Mouse (Mus musculus) heart, embryonic 10.5 days (tissue): ENCODE measurements at regions not wholly inside any gene's neighbourhood (a gene's known extent, or its start where the extent isn't known, plus 50 kb on each side); places are given as distances from the start of the nearest gene placed in this dataset.

ENCODE experiments used
- DNase-seq: peaks from one replicate; pipeline ENCODE4 v3.0.0-alpha.2; 2017; ENCODE audit warnings: low spot score
- H3K27ac ChIP-seq: fragments of 300-500 bp; sonication (generic); 2 replicates; pipeline ENCODE4 v1.5.1; 2016; ENCODE audit warnings: mild to moderate bottlenecking
- H3K27me3 ChIP-seq: fragments of 300-500 bp; sonication (generic); 2 replicates; pipeline ENCODE4 v1.6.1; 2016; ENCODE audit warnings: mild to moderate bottlenecking; ENCODE audit not compliant: poor library complexity, insufficient read depth, severe bottlenecking
- H3K36me3 ChIP-seq: fragments of 300-500 bp; sonication (generic); 2 replicates; pipeline ENCODE4 v1.6.1; 2016; ENCODE audit warnings: mild to moderate bottlenecking, moderate library complexity
- H3K4me1 ChIP-seq: fragments of 300-500 bp; sonication (generic); 2 replicates; pipeline ENCODE4 v1.6.1; 2016; ENCODE audit warnings: mild to moderate bottlenecking
- H3K4me3 ChIP-seq: fragments of 300-500 bp; sonication (generic); 2 replicates; pipeline ENCODE4 v1.5.1; 2016; ENCODE audit warnings: mild to moderate bottlenecking, moderate library complexity
- H3K9me3 ChIP-seq: fragments of 300-500 bp; sonication (generic); 2 replicates; pipeline ENCODE4 v1.6.1; 2016; ENCODE audit warnings: mild to moderate bottlenecking, moderate library complexity
- WGBS: fragments of 180-500 bp; shearing (Covaris S2); methylation state at CpG from one replicate; pipeline ENCODE4 v1.1.7; 2016; 5-methylcytosine and 5-hydroxymethylcytosine counted together

- H3K27ac ChIP-seq, result no peak overlapping the region
- H3K4me3 ChIP-seq, result no peak overlapping the region
- no peak for DNase-seq
- H3K9me3 ChIP-seq, result no peaks in the 10 kb centered on the region
- no peaks in the 10 kb centered on the region for H3K4me1 ChIP-seq
- 42% methylated on average over 3 of the region's 3 CpGs for WGBS
- H3K27me3 ChIP-seq, result no peaks in the 10 kb centered on the region
- H3K36me3 ChIP-seq, result no peaks in the 10 kb centered on the region
Observed at GRCm38 (mm10) chr1:35465081-35465480, 603.1 kb upstream of the Hs6st1 start.

- Histone ChIP-seq H3K4me1 (no peaks in the 10 kb centered on the region), H3K27me3 (no peaks in the 10 kb centered on the region), H3K27ac (no peak overlapping the region), H3K9me3 (peaks cover 8% of the 10 kb centered on the region; the same call in 1 of the 2 replicates), H3K4me3 (no peak overlapping the region), H3K36me3 (no peaks in the 10 kb centered on the region)
- DNase-seq, result no peak
- WGBS, result 79% methylated on average over 4 of the region's 4 CpGs
Observed at GRCm38 (mm10) chr1:35469185-35469753, 598.9 kb upstream of the Hs6st1 start.

GRCm38 (mm10) chr1:35478262-35478661 is 589.9 kb upstream of the Hs6st1 start:
- H3K9me3 ChIP-seq, result peaks cover 8% of the 10 kb centered on the region; the same call in 1 of the 2 replicates
- no peaks in the 10 kb centered on the region for H3K4me1 ChIP-seq
- no peaks in the 10 kb centered on the region for H3K27me3 ChIP-seq
- H3K4me3 ChIP-seq, result no peak overlapping the region
- H3K36me3 ChIP-seq, result no peaks in the 10 kb centered on the region
- no peak overlapping the region for H3K27ac ChIP-seq
- WGBS, result 86% methylated on average over 1 of the region's 1 CpGs
- DNase-seq, result no peak

GRCm38 (mm10) chr1:35495963-35496362 is 572.2 kb upstream of the Hs6st1 start:
- DNase-seq, result no peak
- WGBS, result 71% methylated on average over 5 of the region's 5 CpGs
- no peaks in the 10 kb centered on the region for H3K4me1 ChIP-seq
- H3K9me3 ChIP-seq, result no peaks in the 10 kb centered on the region
- H3K36me3 ChIP-seq, result no peaks in the 10 kb centered on the region
- H3K4me3 ChIP-seq, result no peak overlapping the region
- H3K27me3 ChIP-seq, result no peaks in the 10 kb centered on the region
- no peak overlapping the region for H3K27ac ChIP-seq

- no peaks in the 10 kb centered on the region for H3K27me3 ChIP-seq
- 85% methylated on average over 5 of the region's 5 CpGs for WGBS
- no peak overlapping the region for H3K27ac ChIP-seq
- H3K36me3 ChIP-seq, result no peaks in the 10 kb centered on the region
- no peaks in the 10 kb centered on the region for H3K9me3 ChIP-seq
- DNase-seq, result no peak
- H3K4me3 ChIP-seq, result no peak overlapping the region
- H3K4me1 ChIP-seq, result no peaks in the 10 kb centered on the region
Observed at GRCm38 (mm10) chr1:35522951-35523350, 545.2 kb upstream of the Hs6st1 start.

- Histone ChIP-seq H3K36me3 (no peaks in the 10 kb centered on the region), H3K9me3 (no peaks in the 10 kb centered on the region), H3K27ac (no peak overlapping the region), H3K4me3 (no peak overlapping the region), H3K4me1 (no peaks in the 10 kb centered on the region), H3K27me3 (no peaks in the 10 kb centered on the region)
- no peak for DNase-seq
- WGBS, result 69% methylated on average over 2 of the region's 2 CpGs
Observed at GRCm38 (mm10) chr1:35523790-35524362, 544.3 kb upstream of the Hs6st1 start.

GRCm38 (mm10) chr1:35524788-35525187 is 543.4 kb upstream of the Hs6st1 start:
- Histone ChIP-seq H3K27me3 (no peaks in the 10 kb centered on the region), H3K27ac (no peak overlapping the region), H3K4me1 (no peaks in the 10 kb centered on the region), H3K9me3 (no peaks in the 10 kb centered on the region), H3K4me3 (no peak overlapping the region), H3K36me3 (no peaks in the 10 kb centered on the region)
- WGBS, result 69% methylated on average over 5 of the region's 5 CpGs
- DNase-seq, result no peak

GRCm38 (mm10) chr1:35527750-35528476 is 540.3 kb upstream of the Hs6st1 start:
- Histone ChIP-seq H3K4me1 (no peaks in the 10 kb centered on the region), H3K27me3 (no peaks in the 10 kb centered on the region), H3K9me3 (no peaks in the 10 kb centered on the region), H3K27ac (no peak overlapping the region), H3K4me3 (no peak overlapping the region), H3K36me3 (no peaks in the 10 kb centered on the region)
- no peak for DNase-seq
- 84% methylated on average over 12 of the region's 12 CpGs for WGBS

GRCm38 (mm10) chr1:35535470-35535869 is 532.7 kb upstream of the Hs6st1 start:
- H3K4me3 ChIP-seq, result no peak overlapping the region
- no peaks in the 10 kb centered on the region for H3K9me3 ChIP-seq
- no peaks in the 10 kb centered on the region for H3K4me1 ChIP-seq
- no peak overlapping the region for H3K27ac ChIP-seq
- no peak for DNase-seq
- H3K27me3 ChIP-seq, result no peaks in the 10 kb centered on the region
- no peaks in the 10 kb centered on the region for H3K36me3 ChIP-seq

- WGBS, result 80% methylated on average over 5 of the region's 5 CpGs
- DNase-seq, result no peak
- Histone ChIP-seq H3K9me3 (no peaks in the 10 kb centered on the region), H3K27ac (no peak overlapping the region), H3K4me3 (no peak overlapping the region), H3K36me3 (no peaks in the 10 kb centered on the region), H3K4me1 (no peaks in the 10 kb centered on the region), H3K27me3 (no peaks in the 10 kb centered on the region)
Observed at GRCm38 (mm10) chr1:35536276-35536675, 531.9 kb upstream of the Hs6st1 start.

GRCm38 (mm10) chr1:35548845-35549244 is 519.4 kb upstream of the Hs6st1 start:
- Histone ChIP-seq H3K4me3 (no peak overlapping the region), H3K36me3 (no peaks in the 10 kb centered on the region), H3K4me1 (no peaks in the 10 kb centered on the region), H3K27ac (no peak overlapping the region), H3K9me3 (no peaks in the 10 kb centered on the region), H3K27me3 (no peaks in the 10 kb centered on the region)
- no peak for DNase-seq
- WGBS, result 76% methylated on average over 3 of the region's 3 CpGs

- 70% methylated on average over 1 of the region's 1 CpGs for WGBS
- no peaks in the 10 kb centered on the region for H3K9me3 ChIP-seq
- H3K27ac ChIP-seq, result no peak overlapping the region
- DNase-seq, result no peak
- no peaks in the 10 kb centered on the region for H3K36me3 ChIP-seq
- H3K27me3 ChIP-seq, result no peaks in the 10 kb centered on the region
- no peak overlapping the region for H3K4me3 ChIP-seq
- no peaks in the 10 kb centered on the region for H3K4me1 ChIP-seq
Observed at GRCm38 (mm10) chr1:35551503-35551902, 516.7 kb upstream of the Hs6st1 start.

GRCm38 (mm10) chr1:35562786-35563185 is 505.4 kb upstream of the Hs6st1 start:
- 85% methylated on average over 4 of the region's 4 CpGs for WGBS
- Histone ChIP-seq H3K4me1 (no peaks in the 10 kb centered on the region), H3K4me3 (no peak overlapping the region)

More at GRCm38 (mm10) chr1:35562786-35563185, 505.4 kb upstream of the Hs6st1 start:
- no peak overlapping the region for H3K27ac ChIP-seq
- H3K36me3 ChIP-seq, result no peaks in the 10 kb centered on the region
- H3K27me3 ChIP-seq, result no peaks in the 10 kb centered on the region
- no peaks in the 10 kb centered on the region for H3K9me3 ChIP-seq
- DNase-seq, result no peak
